Mouse (Mus musculus) macrophage (primary cell): ENCODE data around the gene Gm10563. TPM values are rescaled to one million over a fixed set of nuclear protein-coding genes. Genes with fewer than 3 reads are reported as not detected.
A peak's percentile ranks its signal among the peaks of the same experiment; 100 is the strongest.

Experiments used
- H3K27ac ChIP-seq: fragments of 350-480 bp; formaldehyde crosslinking; 2 replicates; pipeline ENCODE4 v1.9.0; 2021
- H3K36me3 ChIP-seq: fragments of 350-480 bp; formaldehyde crosslinking; 2 replicates; pipeline ENCODE4 v1.9.0; 2021; ENCODE audit errors: inconsistent target
- H3K4me3 ChIP-seq: fragments of 350-480 bp; formaldehyde crosslinking; 2 replicates; pipeline ENCODE4 v1.9.0; 2021; ENCODE audit errors: inconsistent target
- H3K79me2 ChIP-seq: fragments of 350-480 bp; formaldehyde crosslinking; 2 replicates; pipeline ENCODE4 v1.9.0; 2021; ENCODE audit errors: inconsistent target
- WGBS: methylation state at CpG from one replicate; pipeline ENCODE4 v1.1.7; 2026; ENCODE audit warnings: inconsistent platforms; ENCODE audit not compliant: missing documents; 5-methylcytosine and 5-hydroxymethylcytosine counted together
- polyA plus RNA-seq: library from polyadenylated mRNA; stranded (reverse); fragments of 250-400 nt; gene quantifications from 3 replicates; pipeline ENCODE4 v1.2.4, GENCODE M21; 2018; ENCODE audit warnings: inconsistent platforms

The Gm10563 gene
- polyA plus RNA-seq, 1 experiment from 2014 or later = not detected

DNA sequence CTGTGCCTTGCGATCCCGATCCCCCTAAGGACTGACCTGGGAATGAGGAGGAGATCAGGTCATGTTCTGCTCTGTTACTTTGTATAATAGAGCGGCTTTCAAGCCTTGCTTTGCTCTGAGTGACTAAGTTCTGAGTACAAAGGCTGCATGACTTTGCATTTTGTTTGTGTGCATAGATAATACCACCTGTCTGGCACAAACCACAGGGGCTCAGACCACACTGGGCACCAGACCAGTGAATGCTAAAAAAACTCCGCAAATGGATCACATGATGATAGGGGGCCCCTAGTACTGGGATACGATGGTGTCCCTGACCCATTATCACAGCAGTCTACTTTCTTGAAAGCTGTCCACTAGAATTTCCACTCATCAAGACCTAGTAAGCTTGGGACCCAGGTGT lies 48.6 kb downstream of the Gm10563 start:
- Histone ChIP-seq H3K27ac (no peak overlapping the region), H3K4me3 (no peak overlapping the region), H3K79me2 (no peaks in the 10 kb centered on the region), H3K36me3 (no peaks in the 10 kb centered on the region)
- WGBS = 34% methylated on average over 5 of the region's 5 CpGs

DNA sequence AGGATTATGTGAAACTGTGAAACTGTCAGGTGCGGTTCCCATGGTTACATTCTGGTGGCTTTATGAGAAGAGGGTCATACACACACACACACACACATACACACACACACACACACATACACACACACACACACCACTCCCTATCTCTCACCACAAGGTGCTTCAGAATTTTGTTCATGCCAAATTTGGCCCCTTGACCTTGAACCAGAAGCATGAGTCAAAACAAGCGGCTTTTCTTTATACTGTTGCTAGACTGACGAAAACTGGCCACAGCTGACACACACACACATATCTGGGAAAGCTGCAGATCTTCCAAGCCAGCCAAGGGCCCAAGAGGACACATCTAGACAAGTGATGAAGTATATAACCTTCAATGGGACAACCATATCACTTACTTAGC lies 49.4 kb downstream of the Gm10563 start:
- H3K27ac ChIP-seq = no peak overlapping the region
- H3K4me3 ChIP-seq = no peak overlapping the region
- no peaks in the 10 kb centered on the region for H3K79me2 ChIP-seq
- WGBS = 82% methylated on average over 2 of the region's 3 CpGs
- H3K36me3 ChIP-seq = no peaks in the 10 kb centered on the region

DNA sequence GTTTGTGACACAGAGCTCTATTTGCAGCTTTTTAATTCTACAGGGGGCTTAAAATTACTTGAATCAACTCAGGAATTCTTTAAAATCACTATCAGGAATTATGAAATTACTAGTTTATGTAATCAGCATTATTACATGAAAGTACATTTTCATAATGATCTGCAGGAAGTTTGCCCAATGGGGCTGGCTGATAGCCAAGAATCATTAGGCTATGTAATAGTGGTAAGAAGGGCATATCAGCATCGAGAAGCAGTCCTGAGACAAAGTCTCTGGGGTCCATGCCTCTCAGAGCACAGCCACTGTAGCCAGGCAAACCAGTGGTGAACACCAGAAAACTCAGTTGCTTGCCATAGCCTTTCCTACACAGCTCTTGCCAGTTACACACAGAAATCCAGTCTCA lies 51.4 kb downstream of the Gm10563 start:
- 30% methylated on average over 1 of the region's 1 CpGs for WGBS
- Histone ChIP-seq H3K79me2 (no peaks in the 10 kb centered on the region), H3K27ac (no peak overlapping the region), H3K36me3 (peaks cover 18% of the 10 kb centered on the region), H3K4me3 (no peak overlapping the region)

DNA sequence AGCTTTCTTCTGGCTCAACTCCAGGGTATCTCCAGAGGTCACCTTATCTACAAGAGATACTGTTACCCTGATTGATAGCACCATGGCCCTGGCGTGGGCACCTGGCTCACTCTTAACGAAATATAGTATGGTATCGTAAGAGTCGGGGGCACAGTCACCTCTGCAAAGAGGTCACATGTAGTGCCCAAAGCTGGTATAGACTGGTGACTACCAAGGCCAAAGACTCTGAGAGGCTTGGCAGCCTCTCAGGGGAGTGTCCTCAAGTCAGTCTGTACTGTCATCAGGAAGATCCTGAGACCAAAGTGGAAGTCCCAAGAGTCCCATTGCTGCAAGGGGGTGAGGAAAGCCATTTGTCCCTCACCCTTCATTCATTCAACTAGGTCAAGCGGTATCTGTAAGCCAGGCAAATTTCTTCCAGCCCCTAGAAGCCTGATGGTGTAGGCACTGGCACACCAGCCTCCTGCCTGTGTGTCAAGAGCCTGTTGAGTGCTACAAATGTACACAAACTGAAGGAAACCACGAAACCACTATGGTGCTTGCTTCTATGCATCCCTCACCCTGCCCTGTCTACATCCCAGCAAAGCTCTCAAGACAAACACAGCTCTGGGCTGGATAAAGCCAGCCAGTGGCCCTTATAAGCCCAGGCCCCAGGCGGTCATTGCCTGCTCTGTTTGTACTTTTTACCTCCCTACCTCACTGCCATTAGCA lies 54.0 kb downstream of the Gm10563 start:
- WGBS = 81% methylated on average over 7 of the region's 7 CpGs
- H3K4me3 ChIP-seq = no peak overlapping the region
- H3K79me2 ChIP-seq = no peaks in the 10 kb centered on the region
- no peak overlapping the region for H3K27ac ChIP-seq
- H3K36me3 ChIP-seq = peaks cover 44% of the 10 kb centered on the region

DNA sequence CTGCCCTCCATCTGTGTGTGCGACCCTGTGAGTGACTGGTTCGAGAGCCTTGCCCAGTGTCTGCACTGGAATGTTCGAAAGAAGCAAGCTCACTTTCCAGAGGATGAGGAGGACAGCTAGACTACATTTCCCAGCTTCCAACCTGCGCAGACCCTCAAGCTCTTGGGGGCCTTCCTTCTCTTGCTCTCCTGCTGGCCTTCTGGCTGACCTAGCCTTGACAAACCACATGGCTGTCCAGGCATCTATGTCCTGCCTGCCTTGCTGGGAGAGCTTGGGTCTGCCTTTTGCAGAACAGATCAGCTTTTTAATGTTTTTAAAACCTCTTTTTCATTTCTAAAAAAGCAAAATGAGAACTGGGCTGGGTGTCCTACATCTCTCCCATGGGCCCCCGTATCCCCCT lies 55.9 kb downstream of the Gm10563 start:
- 97% methylated on average over 4 of the region's 5 CpGs for WGBS
- peaks cover 63% of the 10 kb centered on the region for H3K36me3 ChIP-seq
- no peaks in the 10 kb centered on the region for H3K79me2 ChIP-seq
- no peak overlapping the region for H3K4me3 ChIP-seq
- H3K27ac ChIP-seq = no peak overlapping the region

DNA sequence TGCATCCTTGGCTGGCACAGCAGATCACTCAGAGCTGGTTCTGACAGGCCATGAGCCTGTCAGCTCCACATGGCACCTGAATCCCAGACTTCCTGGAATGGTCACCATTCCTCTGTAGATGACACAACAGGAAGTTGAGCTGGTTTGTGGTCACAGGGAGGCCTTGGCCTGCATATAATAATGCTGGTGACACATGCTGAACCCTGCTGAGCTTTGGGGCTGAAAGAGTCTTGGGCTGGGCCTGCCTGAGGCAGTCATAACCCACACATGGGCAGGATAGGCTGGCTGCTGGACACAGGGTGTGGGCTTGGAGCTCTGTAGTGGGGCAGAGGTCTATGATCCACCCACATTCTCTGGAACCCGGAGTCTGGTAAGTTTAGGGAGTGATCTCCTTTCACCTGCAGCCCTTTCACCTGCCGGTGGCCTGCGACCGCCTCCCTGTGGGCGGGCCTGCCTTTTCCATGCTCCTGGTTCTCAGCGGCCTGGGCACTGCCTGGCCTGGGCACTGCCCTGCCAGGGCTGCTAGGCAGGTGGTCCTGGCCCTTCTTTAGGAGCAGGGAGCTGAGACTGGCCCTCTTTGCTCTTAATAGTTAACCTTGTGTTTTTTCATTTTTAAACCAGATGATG lies 62.8 kb downstream of the Gm10563 start:
- Histone ChIP-seq H3K27ac (peak overlapping the region; percentile 43), H3K36me3 (peaks cover 66% of the 10 kb centered on the region), H3K4me3 (no peak overlapping the region), H3K79me2 (peaks cover 36% of the 10 kb centered on the region; the same call in 1 of the 2 replicates)
- WGBS = 68% methylated on average over 6 of the region's 6 CpGs

DNA sequence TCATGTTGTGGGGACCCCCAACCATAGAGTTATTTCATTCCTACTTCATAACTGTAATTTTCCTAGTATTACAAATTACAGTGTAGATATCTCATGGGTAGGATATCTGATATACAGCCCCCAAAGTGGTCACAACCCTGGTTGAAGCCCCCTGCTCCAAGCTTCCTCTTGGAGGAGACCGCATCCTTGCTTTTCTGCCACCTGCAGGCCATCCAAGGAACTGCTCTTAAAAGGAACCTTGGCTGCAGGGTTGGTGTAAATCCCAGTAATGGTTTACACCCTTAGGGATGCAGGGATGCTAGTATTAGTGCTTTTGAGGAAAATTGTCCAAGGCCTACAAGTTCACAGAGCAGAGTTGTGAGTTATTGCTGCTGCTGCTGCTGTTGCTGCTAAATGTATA lies 64.8 kb downstream of the Gm10563 start:
- Histone ChIP-seq H3K4me3 (no peak overlapping the region), H3K36me3 (peaks cover 62% of the 10 kb centered on the region), H3K27ac (no peak overlapping the region), H3K79me2 (peaks cover 56% of the 10 kb centered on the region)
- 42% methylated on average over 1 of the region's 1 CpGs for WGBS

DNA sequence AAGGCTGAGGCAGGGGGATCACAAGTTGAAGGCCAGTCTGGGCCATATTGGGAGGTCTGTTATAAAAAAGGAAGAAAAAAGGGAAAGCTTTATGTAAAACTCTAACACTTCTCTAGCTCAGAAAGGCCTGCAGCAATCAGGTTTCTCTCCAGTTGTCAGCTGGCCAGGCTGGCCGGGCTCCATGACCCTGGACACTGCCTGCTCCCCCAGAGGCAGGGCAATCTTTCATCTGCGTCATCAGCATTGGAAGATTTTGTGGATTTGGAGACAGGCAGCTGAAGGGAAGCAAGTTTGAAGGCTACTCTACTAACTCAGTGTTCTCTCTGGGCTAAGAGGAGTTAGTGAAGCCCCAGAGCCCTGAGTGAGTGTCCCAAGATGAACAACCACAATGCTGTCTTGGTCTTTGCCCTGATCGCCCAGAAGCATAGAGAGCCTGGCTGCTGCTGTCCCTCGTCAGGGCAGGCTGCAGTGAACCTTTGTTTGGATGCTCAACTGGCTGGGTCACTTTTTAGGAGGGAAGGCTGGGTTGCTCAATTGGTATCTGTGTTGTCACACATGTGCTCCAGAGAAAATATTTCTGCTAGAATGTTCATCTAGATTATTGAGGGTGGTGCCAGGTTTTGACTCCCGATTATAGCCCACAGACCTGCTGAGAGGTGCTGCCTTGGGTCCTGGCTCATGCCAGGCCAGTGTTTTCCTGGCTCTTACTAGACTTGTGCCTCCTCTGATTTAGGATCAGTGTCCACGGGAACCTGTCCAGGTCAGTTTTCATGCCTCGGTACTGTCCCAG lies 66.7 kb downstream of the Gm10563 start:
- 88% methylated on average over 7 of the region's 7 CpGs for WGBS
- Histone ChIP-seq H3K79me2 (peaks cover 75% of the 10 kb centered on the region), H3K27ac (no peak overlapping the region), H3K4me3 (no peak overlapping the region), H3K36me3 (peaks cover 43% of the 10 kb centered on the region)

DNA sequence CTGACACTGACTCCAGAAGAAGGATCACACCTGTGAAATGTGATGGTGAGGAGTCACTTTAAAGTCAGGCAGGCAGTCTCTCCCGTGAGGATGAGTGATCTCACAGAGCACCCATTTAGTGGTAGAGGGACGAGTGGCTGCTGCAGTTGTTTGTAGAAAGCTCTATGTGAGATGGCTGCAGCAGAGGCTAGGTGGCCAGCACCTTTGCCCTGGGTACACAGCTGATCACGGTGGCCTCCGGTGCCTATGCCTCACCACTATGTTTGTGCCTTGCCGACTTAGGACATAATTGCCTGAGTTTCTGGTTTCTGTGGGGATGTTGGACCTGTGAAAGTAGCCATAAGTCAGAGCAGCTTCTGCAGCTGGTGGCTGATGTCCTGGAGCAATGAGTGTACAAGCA lies 67.5 kb downstream of the Gm10563 start:
- Histone ChIP-seq H3K79me2 (peaks cover 78% of the 10 kb centered on the region), H3K36me3 (peaks cover 42% of the 10 kb centered on the region), H3K4me3 (no peak overlapping the region), H3K27ac (no peak overlapping the region)
- 90% methylated on average over 5 of the region's 5 CpGs for WGBS

DNA sequence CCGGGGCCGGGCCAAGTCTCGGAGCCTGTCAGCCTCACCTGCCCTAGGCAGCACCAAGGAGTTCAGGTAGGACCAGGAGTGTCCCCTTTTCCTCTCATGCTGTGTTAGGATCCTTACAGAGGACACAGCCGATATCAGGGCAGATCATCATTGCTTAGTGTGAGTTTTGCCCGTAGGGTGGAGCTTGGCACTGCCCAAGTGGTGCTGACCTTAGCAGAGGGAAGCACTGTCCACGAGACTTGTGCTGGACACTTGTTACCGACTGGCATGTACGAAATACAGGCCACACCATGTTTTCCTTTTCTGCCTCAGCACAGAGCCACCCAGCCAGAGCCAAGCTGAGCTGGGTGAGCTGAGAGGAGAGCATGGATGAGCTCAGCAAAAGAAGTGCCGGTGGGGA lies 68.1 kb downstream of the Gm10563 start:
- Histone ChIP-seq H3K36me3 (peaks cover 42% of the 10 kb centered on the region), H3K79me2 (peaks cover 82% of the 10 kb centered on the region), H3K4me3 (no peak overlapping the region), H3K27ac (no peak overlapping the region)
- 92% methylated on average over 8 of the region's 9 CpGs for WGBS

DNA sequence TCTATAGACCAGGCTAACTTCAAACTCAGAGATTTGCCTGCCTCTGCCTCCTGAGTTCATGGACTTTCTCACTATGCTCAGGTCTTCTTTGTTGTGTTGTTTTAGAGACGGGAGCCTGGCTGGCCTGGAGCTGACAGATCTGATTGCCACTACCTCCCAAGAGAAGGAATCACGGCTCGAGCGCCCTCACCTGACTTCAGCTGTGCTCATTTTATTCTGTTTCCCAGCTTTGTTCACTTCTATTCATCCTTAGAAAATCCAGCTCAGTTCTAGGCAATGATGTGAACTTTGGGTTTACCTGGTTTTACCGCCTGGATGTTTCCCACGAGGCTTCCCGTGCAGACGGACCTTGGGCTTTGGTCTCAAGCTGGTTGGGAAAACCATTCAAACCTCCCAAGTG lies 69.7 kb downstream of the Gm10563 start:
- Histone ChIP-seq H3K4me3 (no peak overlapping the region), H3K27ac (no peak overlapping the region), H3K36me3 (peaks cover 38% of the 10 kb centered on the region), H3K79me2 (peaks cover 93% of the 10 kb centered on the region)
- 90% methylated on average over 8 of the region's 8 CpGs for WGBS

DNA sequence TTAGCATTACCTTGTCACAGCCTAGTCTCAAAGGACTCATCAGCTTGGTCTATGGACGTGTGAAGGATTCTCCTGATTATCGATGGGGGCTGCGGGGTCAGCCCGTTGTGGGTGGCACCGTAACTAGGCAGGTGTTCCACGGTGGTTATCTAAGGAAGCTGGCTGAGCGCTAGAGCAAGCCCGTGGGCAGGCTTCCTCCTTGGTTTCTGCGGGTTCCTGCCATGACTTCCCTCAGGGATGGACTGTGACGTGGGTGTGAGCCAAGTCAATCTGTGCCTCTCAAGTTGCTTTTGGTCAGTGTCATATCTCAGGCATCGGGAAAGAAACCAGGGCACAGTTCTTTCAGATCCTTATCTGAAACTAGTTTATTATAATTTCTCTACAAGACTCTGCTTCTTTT lies 70.3 kb downstream of the Gm10563 start:
- peaks cover 38% of the 10 kb centered on the region for H3K36me3 ChIP-seq
- H3K27ac ChIP-seq = no peak overlapping the region
- H3K79me2 ChIP-seq = peaks cover 94% of the 10 kb centered on the region
- H3K4me3 ChIP-seq = no peak overlapping the region
- WGBS = 4% methylated on average over 10 of the region's 11 CpGs

DNA sequence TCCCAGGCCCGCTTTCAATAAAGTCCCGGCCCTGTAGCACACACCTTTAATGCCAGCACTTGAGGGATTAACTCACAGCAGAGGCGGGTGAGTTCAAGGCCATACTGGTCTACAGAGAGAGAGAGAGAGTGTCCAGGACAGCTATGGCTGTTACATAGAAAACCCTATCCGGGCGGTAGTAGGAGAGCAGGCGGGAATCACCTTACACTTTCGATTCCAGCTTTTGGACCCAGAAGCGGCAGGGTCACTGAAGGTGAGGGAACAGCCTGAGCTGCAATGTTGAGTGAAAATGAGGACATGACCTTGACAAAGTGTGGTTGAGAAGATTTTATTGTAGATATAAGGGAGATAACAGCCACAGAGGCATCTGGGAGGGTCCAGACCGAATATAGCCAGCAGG lies 71.3 kb downstream of the Gm10563 start:
- Histone ChIP-seq H3K27ac (no peak overlapping the region), H3K36me3 (peaks cover 31% of the 10 kb centered on the region), H3K79me2 (peaks cover 100% of the 10 kb centered on the region), H3K4me3 (no peak overlapping the region)
- 93% methylated on average over 9 of the region's 9 CpGs for WGBS

DNA sequence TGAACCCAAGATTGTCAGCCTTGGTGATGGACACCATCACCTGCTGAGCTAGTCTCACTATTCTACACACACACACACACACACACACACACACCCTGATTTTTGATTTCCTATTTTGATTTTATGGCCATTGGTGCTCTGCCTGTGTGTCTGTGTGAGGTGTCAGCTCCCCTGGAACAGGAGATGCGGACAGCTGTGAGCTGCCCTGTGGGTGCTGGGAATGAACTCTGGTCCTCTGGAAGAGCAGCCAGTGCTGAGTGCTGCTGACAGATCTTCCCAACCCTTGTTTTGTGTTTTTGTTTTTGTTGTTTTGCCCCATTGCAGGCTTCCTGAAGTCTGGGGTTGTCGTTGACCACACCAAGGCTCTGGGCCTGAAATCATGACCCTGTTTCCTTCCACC lies 72.1 kb downstream of the Gm10563 start:
- Histone ChIP-seq H3K79me2 (peaks cover 100% of the 10 kb centered on the region), H3K4me3 (no peak overlapping the region), H3K27ac (no peak overlapping the region), H3K36me3 (peaks cover 23% of the 10 kb centered on the region)
- 82% methylated on average over 2 of the region's 2 CpGs for WGBS

DNA sequence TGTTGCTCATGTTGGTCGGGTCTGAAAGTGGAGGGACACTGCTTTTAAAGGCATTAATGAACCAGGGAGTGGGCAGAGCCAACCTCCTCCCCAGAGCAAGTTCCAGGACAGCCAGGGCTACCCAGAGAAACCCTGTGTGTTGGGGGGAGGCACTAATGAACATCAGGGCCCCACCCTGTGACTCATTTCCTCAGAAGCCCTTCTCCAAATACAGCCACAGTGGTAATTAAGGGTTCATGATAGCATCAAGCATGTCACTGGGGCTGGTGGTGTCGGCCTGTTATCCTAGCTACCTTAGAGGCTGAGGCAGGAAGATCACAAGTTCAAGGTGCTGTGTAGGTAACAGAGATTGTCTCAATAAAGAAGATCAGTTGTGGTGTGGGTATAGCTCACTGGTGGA lies 73.8 kb downstream of the Gm10563 start:
- WGBS = 39% methylated on average over 2 of the region's 2 CpGs
- H3K4me3 ChIP-seq = no peak overlapping the region

More for the DNA sequence above, 73.8 kb downstream of the Gm10563 start:
- peaks cover 100% of the 10 kb centered on the region for H3K79me2 ChIP-seq
- H3K36me3 ChIP-seq = peaks cover 7% of the 10 kb centered on the region; the same call in 1 of the 2 replicates
- 0 out of 2 replicates have a peak overlapping the region, but pooled peaks have one; percentile 2 for H3K27ac ChIP-seq
